Mouse (Mus musculus) bone marrow macrophage, adult 2 months (primary cell): ENCODE measurements around the gene Gm44790.

Experiments used
- CTCF ChIP-seq: IDR thresholded peaks from 2 replicates; pipeline ENCODE4 v1.5.1; 2012; ENCODE audit warnings: low read depth, mild to moderate bottlenecking, low read length, moderate library complexity
- POLR2A ChIP-seq: IDR thresholded peaks from 2 replicates; pipeline ENCODE4 v1.6.1; 2012; ENCODE audit warnings: mild to moderate bottlenecking, low read depth, low read length, borderline replicate concordance

GRCm38 (mm10) chr6:86394078-86394720, 32.3 kb upstream of the Gm44790 start:
- TF ChIP-seq CTCF (no peak), POLR2A (no peak)
